Mouse (Mus musculus): ENCODE results near the gene Marcks. TPM values are rescaled to one million over a fixed set of nuclear protein-coding genes. Genes with fewer than 3 reads are reported as not detected.

Marcks gene
- polyA plus RNA-seq (2014; fragmentation: Nextera tagmentation; extraction: Ambion mirVana) = 211 and 222 TPM in 2 replicates

GRCm38 (mm10) chr10:37138778-37139442, at the start of gene Marcks:
Gene Marcks (minus strand): TSS chr10:37138920.
- H3K4me3 ChIP-seq (ENCODE audit: low read depth, low read length) = peak within 1 kb of the TSS; percentile 95
- H3K4me2 ChIP-seq (ENCODE audit: low read depth, severe bottlenecking) = peak within 1 kb of the TSS; percentile 85
- H3K4me1 ChIP-seq (ENCODE audit: control insufficient read depth, insufficient read depth, low read length) = peaks cover 3% of the 10 kb centered on the region; the same call in 1 of the 2 replicates
- H3K36me3 ChIP-seq (ENCODE audit: control insufficient read depth, insufficient read depth, low read length) = peaks cover 4% of the 10 kb centered on the region; the same call in 1 of the 2 replicates
- H3K27ac ChIP-seq (replicated peaks; ENCODE audit: low read depth, low read length) = peak within 1 kb of the TSS; percentile 97
- H3K9me3 ChIP-seq (ENCODE audit: control insufficient read depth, low read length) = no peaks in the 10 kb centered on the region
- peak; percentile 92 for DNase-seq (ENCODE audit: low spot score)
- peak within 1 kb of the TSS; percentile 100 for H3K9ac ChIP-seq (ENCODE audit: low read length)
- ATAC-seq (ENCODE audit: insufficient number of reproducible peaks, low FRiP score, low TSS enrichment, low read depth) = peak; percentile 68
- under 1% methylated on average over 39 of the region's 39 CpGs for WGBS
- no peaks in the 10 kb centered on the region for H3K27me3 ChIP-seq (ENCODE audit: control insufficient read depth, insufficient read depth, low read length)

DNA sequence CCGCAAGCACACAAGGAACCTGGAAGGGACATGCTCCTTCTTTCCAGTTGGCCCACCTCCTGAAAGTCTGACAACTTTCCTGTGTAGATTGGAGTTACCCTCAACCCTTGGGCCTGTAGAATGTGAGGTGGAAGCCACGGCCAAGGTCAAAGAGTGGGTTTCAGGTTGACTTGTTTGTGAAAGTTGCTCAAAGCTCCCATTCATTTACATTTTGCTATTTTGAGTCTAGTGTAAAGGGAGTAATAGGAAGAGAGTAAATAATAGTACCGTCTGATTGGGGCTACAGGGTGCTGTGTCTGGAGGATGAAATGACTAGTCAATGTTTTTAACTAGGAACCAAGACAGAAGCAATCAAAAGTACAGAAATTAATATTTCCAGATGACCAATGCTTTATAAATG, 38.4 kb upstream of the Marcks start:
- Histone ChIP-seq H3K9me3 (ENCODE audit: control insufficient read depth, low read length) (no peaks in the 10 kb centered on the region), H3K27ac (replicated peaks; ENCODE audit: low read depth, low read length) (no peak overlapping the region), H3K27me3 (ENCODE audit: control insufficient read depth, insufficient read depth, low read length) (no peaks in the 10 kb centered on the region), H3K4me3 (ENCODE audit: low read depth, low read length) (no peak overlapping the region), H3K9ac (ENCODE audit: low read length) (no peak overlapping the region), H3K4me1 (ENCODE audit: control insufficient read depth, insufficient read depth, low read length) (no peaks in the 10 kb centered on the region), H3K4me2 (ENCODE audit: low read depth, severe bottlenecking) (no peak overlapping the region), H3K36me3 (ENCODE audit: control insufficient read depth, insufficient read depth, low read length) (no peaks in the 10 kb centered on the region)
- no peak for DNase-seq (ENCODE audit: low spot score)
- no peak for ATAC-seq (ENCODE audit: insufficient number of reproducible peaks, low FRiP score, low TSS enrichment, low read depth)
- WGBS = 90% methylated on average over 3 of the region's 3 CpGs

DNA sequence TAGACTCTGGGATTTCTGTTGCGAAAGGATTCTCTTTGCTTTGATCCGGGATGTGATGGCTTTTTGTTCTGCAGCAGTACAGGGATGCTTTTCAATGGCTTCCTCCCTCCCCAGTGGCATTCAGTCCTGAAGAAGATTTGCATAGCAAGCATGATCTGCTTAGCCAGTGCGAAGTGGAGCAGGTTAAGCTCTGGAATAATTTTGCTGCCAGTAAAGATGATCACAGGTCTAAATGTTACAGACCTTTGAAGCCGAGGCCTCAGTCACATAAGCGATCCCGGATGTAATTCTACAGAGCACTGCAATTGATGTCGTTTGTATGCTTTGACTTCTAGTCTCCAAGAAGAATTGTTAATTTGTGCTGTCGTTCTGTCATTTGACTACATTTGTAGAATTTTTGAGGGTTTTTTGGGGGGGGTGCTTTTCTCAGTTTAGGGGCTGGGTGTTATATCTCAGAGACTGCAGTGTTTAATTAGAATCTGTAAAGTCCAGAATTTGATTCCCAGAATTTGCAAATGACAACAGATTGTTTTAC, 33.8 kb upstream of the Marcks start:
- Histone ChIP-seq H3K4me1 (ENCODE audit: control insufficient read depth, insufficient read depth, low read length) (no peaks in the 10 kb centered on the region), H3K4me3 (ENCODE audit: low read depth, low read length) (no peak overlapping the region), H3K9ac (ENCODE audit: low read length) (no peak overlapping the region), H3K4me2 (ENCODE audit: low read depth, severe bottlenecking) (no peak overlapping the region), H3K36me3 (ENCODE audit: control insufficient read depth, insufficient read depth, low read length) (no peaks in the 10 kb centered on the region), H3K27me3 (ENCODE audit: control insufficient read depth, insufficient read depth, low read length) (no peaks in the 10 kb centered on the region), H3K27ac (replicated peaks; ENCODE audit: low read depth, low read length) (no peak overlapping the region), H3K9me3 (ENCODE audit: control insufficient read depth, low read length) (no peaks in the 10 kb centered on the region)
- 74% methylated on average over 8 of the region's 8 CpGs for WGBS
- DNase-seq (ENCODE audit: low spot score) (no peak), ATAC-seq (ENCODE audit: insufficient number of reproducible peaks, low FRiP score, low TSS enrichment, low read depth) (no peak)

DNA sequence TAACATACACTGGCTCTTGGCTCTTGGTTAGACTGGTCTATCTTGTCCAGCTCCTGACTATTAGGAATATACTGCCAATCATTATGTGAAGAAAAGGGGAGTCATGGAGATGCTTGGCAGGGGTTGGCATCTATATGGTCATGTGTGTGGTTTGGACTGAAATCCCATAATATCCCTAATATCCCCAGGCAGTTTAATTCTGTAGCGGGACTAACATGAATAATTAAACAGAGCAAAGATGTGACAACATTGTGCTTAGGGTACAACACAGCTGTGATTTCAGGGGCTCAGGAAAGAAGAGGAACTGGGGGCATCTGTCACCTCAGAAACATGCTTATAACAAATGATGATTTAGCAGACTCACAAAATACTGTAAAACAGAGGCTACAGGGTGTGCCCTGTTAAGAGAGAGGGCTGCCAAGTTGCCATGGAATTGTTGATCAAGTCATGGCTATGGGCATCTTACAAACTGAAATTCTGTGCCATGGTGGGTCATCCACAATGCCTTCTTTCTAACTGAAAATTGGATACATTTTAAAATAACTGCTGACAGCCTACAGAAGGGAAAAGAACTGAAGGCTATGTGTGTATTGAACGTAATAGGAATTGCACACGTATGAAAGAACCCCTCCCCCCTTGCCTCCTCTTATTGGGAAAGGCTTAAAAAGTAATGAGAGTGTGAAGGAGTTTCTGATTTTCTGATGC, 33.1 kb upstream of the Marcks start:
- Histone ChIP-seq H3K9ac (ENCODE audit: low read length) (no peak overlapping the region), H3K36me3 (ENCODE audit: control insufficient read depth, insufficient read depth, low read length) (no peaks in the 10 kb centered on the region), H3K4me2 (ENCODE audit: low read depth, severe bottlenecking) (no peak overlapping the region), H3K27ac (replicated peaks; ENCODE audit: low read depth, low read length) (no peak overlapping the region), H3K9me3 (ENCODE audit: control insufficient read depth, low read length) (no peaks in the 10 kb centered on the region), H3K27me3 (ENCODE audit: control insufficient read depth, insufficient read depth, low read length) (no peaks in the 10 kb centered on the region), H3K4me1 (ENCODE audit: control insufficient read depth, insufficient read depth, low read length) (no peaks in the 10 kb centered on the region), H3K4me3 (ENCODE audit: low read depth, low read length) (no peak overlapping the region)
- DNase-seq (ENCODE audit: low spot score) (no peak), ATAC-seq (ENCODE audit: insufficient number of reproducible peaks, low FRiP score, low TSS enrichment, low read depth) (no peak)
- WGBS = 88% methylated on average over 3 of the region's 3 CpGs

DNA sequence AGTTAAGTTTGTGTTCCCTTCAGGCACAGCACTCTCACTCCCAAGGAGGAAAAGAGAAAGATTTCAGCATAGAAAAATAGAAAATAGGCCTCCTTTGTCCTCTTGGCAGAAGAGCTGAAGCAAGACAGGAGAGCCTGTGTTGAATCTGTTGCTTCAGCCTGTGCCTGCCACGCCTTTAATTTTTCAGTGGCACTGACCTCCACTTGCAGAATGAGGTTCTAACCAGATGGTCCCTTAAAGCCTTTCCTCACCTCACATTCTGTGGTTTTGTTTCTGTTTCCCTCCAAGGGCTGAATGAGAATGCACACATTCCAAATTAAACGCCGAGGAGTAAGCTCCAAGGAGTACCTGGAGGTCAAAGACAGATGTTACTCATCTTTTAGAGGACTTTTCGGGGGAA, 32.2 kb upstream of the Marcks start:
- Histone ChIP-seq H3K4me1 (ENCODE audit: control insufficient read depth, insufficient read depth, low read length) (no peaks in the 10 kb centered on the region), H3K27me3 (ENCODE audit: control insufficient read depth, insufficient read depth, low read length) (no peaks in the 10 kb centered on the region), H3K9me3 (ENCODE audit: control insufficient read depth, low read length) (no peaks in the 10 kb centered on the region), H3K27ac (replicated peaks; ENCODE audit: low read depth, low read length) (no peak overlapping the region), H3K4me3 (ENCODE audit: low read depth, low read length) (no peak overlapping the region), H3K9ac (ENCODE audit: low read length) (no peak overlapping the region), H3K4me2 (ENCODE audit: low read depth, severe bottlenecking) (no peak overlapping the region), H3K36me3 (ENCODE audit: control insufficient read depth, insufficient read depth, low read length) (no peaks in the 10 kb centered on the region)
- ATAC-seq (ENCODE audit: insufficient number of reproducible peaks, low FRiP score, low TSS enrichment, low read depth) (no peak), DNase-seq (ENCODE audit: low spot score) (no peak)
- WGBS = 74% methylated on average over 4 of the region's 4 CpGs

DNA sequence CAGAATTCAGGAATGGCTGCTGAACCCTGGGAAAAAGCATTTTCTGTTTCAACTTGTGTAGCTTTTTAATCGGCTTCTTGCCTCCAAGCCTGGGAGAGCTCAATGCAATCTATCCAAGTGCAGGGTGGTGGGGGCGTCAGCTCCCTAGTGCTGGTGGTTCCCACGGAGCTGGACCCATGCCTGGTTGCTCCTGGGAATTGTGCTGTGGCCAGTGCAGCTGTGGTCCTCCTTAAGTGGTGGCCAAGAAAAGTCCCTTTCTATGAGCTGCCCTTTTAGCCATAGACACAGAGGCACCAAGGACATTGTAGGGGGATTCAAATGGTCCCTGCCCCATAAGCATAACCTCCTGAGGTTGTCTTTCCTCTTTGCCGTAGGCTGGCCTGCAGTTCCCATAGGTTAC, 31.7 kb upstream of the Marcks start:
- 87% methylated on average over 4 of the region's 4 CpGs for WGBS
- H3K27ac ChIP-seq (replicated peaks; ENCODE audit: low read depth, low read length) = no peak overlapping the region
- no peaks in the 10 kb centered on the region for H3K36me3 ChIP-seq (ENCODE audit: control insufficient read depth, insufficient read depth, low read length)
- no peak overlapping the region for H3K9ac ChIP-seq (ENCODE audit: low read length)
- ATAC-seq (ENCODE audit: insufficient number of reproducible peaks, low FRiP score, low TSS enrichment, low read depth) (no peak), DNase-seq (ENCODE audit: low spot score) (no peak)
- H3K4me1 ChIP-seq (ENCODE audit: control insufficient read depth, insufficient read depth, low read length) = no peaks in the 10 kb centered on the region
- no peaks in the 10 kb centered on the region for H3K9me3 ChIP-seq (ENCODE audit: control insufficient read depth, low read length)
- H3K4me2 ChIP-seq (ENCODE audit: low read depth, severe bottlenecking) = no peak overlapping the region
- no peaks in the 10 kb centered on the region for H3K27me3 ChIP-seq (ENCODE audit: control insufficient read depth, insufficient read depth, low read length)
- no peak overlapping the region for H3K4me3 ChIP-seq (ENCODE audit: low read depth, low read length)

DNA sequence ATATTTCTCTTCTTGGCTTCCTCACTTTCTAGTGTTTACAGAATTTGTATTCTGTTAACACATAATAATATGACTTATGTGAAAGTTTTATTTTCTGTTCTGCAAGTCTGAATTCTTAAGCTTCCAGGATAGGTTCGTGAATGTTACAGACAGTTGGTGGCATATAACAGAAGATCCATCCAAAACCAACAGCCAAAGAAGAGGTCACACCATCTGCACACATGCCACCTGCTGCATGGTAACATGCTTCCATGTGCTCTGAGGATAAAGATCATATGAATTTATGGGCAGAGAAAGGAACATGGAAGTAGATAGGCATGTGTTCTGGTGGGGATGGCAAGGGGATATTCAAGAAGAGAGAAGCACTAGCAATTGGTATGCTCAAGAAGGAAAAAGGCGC, 28.8 kb upstream of the Marcks start:
- H3K9ac ChIP-seq (ENCODE audit: low read length) = no peak overlapping the region
- no peak for ATAC-seq (ENCODE audit: insufficient number of reproducible peaks, low FRiP score, low TSS enrichment, low read depth)
- H3K9me3 ChIP-seq (ENCODE audit: control insufficient read depth, low read length) = no peaks in the 10 kb centered on the region
- no peaks in the 10 kb centered on the region for H3K36me3 ChIP-seq (ENCODE audit: control insufficient read depth, insufficient read depth, low read length)
- no peak overlapping the region for H3K4me2 ChIP-seq (ENCODE audit: low read depth, severe bottlenecking)
- 89% methylated on average over 2 of the region's 2 CpGs for WGBS
- no peaks in the 10 kb centered on the region for H3K27me3 ChIP-seq (ENCODE audit: control insufficient read depth, insufficient read depth, low read length)
- no peak overlapping the region for H3K27ac ChIP-seq (replicated peaks; ENCODE audit: low read depth, low read length)
- no peaks in the 10 kb centered on the region for H3K4me1 ChIP-seq (ENCODE audit: control insufficient read depth, insufficient read depth, low read length)
- H3K4me3 ChIP-seq (ENCODE audit: low read depth, low read length) = no peak overlapping the region
- no peak for DNase-seq (ENCODE audit: low spot score)

DNA sequence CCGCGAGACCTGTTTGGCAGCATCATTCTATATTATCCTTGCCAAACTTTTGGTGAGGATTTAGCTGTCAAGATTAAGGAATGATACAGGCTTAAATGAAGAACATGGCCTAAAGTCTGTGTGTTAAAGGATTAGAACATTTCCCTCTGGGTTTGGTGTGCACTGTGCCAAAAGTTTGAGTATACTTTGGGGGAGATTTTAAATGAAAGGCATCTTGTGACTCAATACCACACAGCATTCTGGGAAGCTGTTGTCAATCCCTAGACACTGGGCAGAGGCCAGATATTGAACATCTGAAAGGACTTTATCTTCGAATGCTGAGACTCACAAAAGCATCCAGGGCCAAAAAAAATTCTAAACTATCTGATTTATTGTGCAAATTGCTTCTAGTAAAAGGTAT, 21.0 kb upstream of the Marcks start:
- Histone ChIP-seq H3K36me3 (ENCODE audit: control insufficient read depth, insufficient read depth, low read length) (no peaks in the 10 kb centered on the region), H3K4me3 (ENCODE audit: low read depth, low read length) (no peak overlapping the region), H3K9me3 (ENCODE audit: control insufficient read depth, low read length) (no peaks in the 10 kb centered on the region), H3K4me2 (ENCODE audit: low read depth, severe bottlenecking) (no peak overlapping the region), H3K4me1 (ENCODE audit: control insufficient read depth, insufficient read depth, low read length) (no peaks in the 10 kb centered on the region), H3K27me3 (ENCODE audit: control insufficient read depth, insufficient read depth, low read length) (no peaks in the 10 kb centered on the region), H3K9ac (ENCODE audit: low read length) (no peak overlapping the region), H3K27ac (replicated peaks; ENCODE audit: low read depth, low read length) (no peak overlapping the region)
- 95% methylated on average over 3 of the region's 3 CpGs for WGBS
- no peak for DNase-seq (ENCODE audit: low spot score)
- ATAC-seq (ENCODE audit: insufficient number of reproducible peaks, low FRiP score, low TSS enrichment, low read depth) = no peak
